Mouse (Mus musculus) embryonic facial prominence, embryonic 11.5 days (tissue): Measurements from ENCODE around the gene Tpm1. TPM values are rescaled to one million over a fixed set of nuclear protein-coding genes. Genes with fewer than 3 reads are reported as not detected.

Experiments used
- ATAC-seq: fragments of 200-750 bp; cut with Nextera tagmentation; replicated peaks from 2 replicates; pipeline ENCODE4 v1.8.0; 2017; ENCODE audit warnings: low read depth; ENCODE audit not compliant: insufficient number of reproducible peaks, low FRiP score, low TSS enrichment
- DNase-seq: peaks from one replicate; pipeline ENCODE4 v3.0.0-alpha.2; 2015; ENCODE audit warnings: low spot score
- H3K27ac ChIP-seq: fragments of 300-500 bp; sonication (generic); replicated peaks from 2 replicates; pipeline ENCODE4 v1.5.1; 2014; ENCODE audit warnings: mild to moderate bottlenecking, low read depth, low read length, control low read depth
- H3K27me3 ChIP-seq: fragments of 300-500 bp; sonication (generic); 2 replicates; pipeline ENCODE4 v1.6.1; 2014; ENCODE audit warnings: mild to moderate bottlenecking, low read length, moderate library complexity, mixed read lengths; ENCODE audit not compliant: control insufficient read depth, insufficient read depth
- H3K36me3 ChIP-seq: fragments of 300-500 bp; sonication (generic); replicated peaks from 2 replicates; pipeline ENCODE4 v1.6.1; 2014; ENCODE audit warnings: low read depth, mild to moderate bottlenecking, low read length, moderate library complexity, mixed read lengths; ENCODE audit not compliant: control insufficient read depth, insufficient read depth
- H3K4me1 ChIP-seq: fragments of 300-500 bp; sonication (generic); 2 replicates; pipeline ENCODE4 v1.6.1; 2014; ENCODE audit warnings: low read length, mixed read lengths; ENCODE audit not compliant: control insufficient read depth, insufficient read depth
- H3K4me2 ChIP-seq: fragments of 300-500 bp; sonication (generic); 2 replicates; pipeline ENCODE4 v1.6.1; 2014; ENCODE audit warnings: low read depth, mild to moderate bottlenecking, control low read depth, low read length, moderate library complexity
- H3K4me3 ChIP-seq: fragments of 300-500 bp; sonication (generic); 2 replicates; pipeline ENCODE4 v1.5.1; 2014; ENCODE audit warnings: low read depth, low read length, control low read depth
- H3K9ac ChIP-seq: fragments of 300-500 bp; sonication (generic); replicated peaks from 2 replicates; pipeline ENCODE4 v1.6.1; 2014; ENCODE audit warnings: mild to moderate bottlenecking, control low read depth, low read length
- H3K9me3 ChIP-seq: fragments of 300-500 bp; sonication (generic); replicated peaks from 2 replicates; pipeline ENCODE4 v1.6.1; 2016; ENCODE audit warnings: mild to moderate bottlenecking, low read length, inconsistent platforms, mixed read lengths; ENCODE audit not compliant: control insufficient read depth
- WGBS: fragments of 180-500 bp; shearing (Covaris S2); extraction: QIAGEN DNeasy Blood & Tissue Kit; methylation state at CpG from one replicate; pipeline ENCODE4 v1.1.7; 2014; 5-methylcytosine and 5-hydroxymethylcytosine counted together
- polyA plus RNA-seq: library from polyadenylated mRNA; unstranded; fragments of >200 nt; fragmentation: Nextera tagmentation; extraction: Ambion mirVana; gene quantifications from 2 replicates; pipeline ENCODE4 v1.2.1, GENCODE M21; 2014

Tpm1 gene
- polyA plus RNA-seq, 1 experiment from 2014 or later = 596 TPM

DNA sequence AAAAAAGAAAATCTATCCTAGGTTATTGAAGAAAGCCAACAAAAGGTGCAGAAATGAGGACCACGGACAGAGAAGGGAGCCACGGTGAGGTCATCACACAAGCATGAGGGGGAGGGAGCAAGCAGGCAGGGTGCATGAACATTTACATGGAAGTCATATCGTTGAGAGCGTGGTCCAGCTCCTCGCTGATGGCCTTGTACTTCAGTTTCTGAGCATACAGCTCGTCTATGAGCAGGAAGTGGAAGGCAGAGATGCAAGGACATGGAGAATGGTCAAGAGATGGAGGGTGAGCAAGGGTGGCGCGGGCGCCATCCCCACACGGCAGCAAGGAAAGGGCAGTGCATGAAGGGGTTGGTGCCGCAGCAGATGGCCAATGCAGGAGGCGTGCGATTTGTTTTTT lies 19.7 kb downstream of the Tpm1 start:
- peaks cover 13% of the 10 kb centered on the region for H3K36me3 ChIP-seq
- DNase-seq = no peak
- no peak overlapping the region for H3K4me2 ChIP-seq
- no peak overlapping the region for H3K27ac ChIP-seq
- no peaks in the 10 kb centered on the region for H3K27me3 ChIP-seq
- no peak overlapping the region for H3K9ac ChIP-seq
- no peaks in the 10 kb centered on the region for H3K4me1 ChIP-seq
- WGBS = 92% methylated on average over 13 of the region's 13 CpGs
- H3K9me3 ChIP-seq = no peaks in the 10 kb centered on the region
- H3K4me3 ChIP-seq = no peak overlapping the region
- ATAC-seq = no peak

DNA sequence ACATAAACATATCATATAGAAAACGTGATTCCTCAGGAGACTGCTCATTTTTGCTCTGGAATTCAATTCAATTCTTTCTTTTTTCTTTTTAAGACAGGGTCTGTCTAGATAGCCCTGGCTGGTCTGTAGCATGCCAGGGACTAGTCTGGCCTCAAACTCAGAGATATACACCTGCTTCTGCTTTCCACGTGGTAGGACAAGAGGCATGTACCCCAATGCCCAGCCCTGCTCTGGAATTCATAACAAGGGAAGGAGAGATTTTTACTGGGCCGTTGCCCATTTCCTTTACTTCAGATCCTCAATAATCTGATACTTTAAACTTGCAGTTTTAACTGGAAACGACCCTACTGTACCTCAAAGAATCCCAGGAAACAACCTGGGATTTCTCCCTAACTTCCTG lies 20.3 kb downstream of the Tpm1 start:
- Histone ChIP-seq H3K9me3 (no peaks in the 10 kb centered on the region), H3K4me1 (no peaks in the 10 kb centered on the region), H3K4me3 (no peak overlapping the region), H3K4me2 (no peak overlapping the region), H3K9ac (no peak overlapping the region), H3K27me3 (no peaks in the 10 kb centered on the region), H3K36me3 (peaks cover 7% of the 10 kb centered on the region), H3K27ac (no peak overlapping the region)
- no peak for DNase-seq
- ATAC-seq = no peak
- WGBS = 81% methylated on average over 4 of the region's 4 CpGs

DNA sequence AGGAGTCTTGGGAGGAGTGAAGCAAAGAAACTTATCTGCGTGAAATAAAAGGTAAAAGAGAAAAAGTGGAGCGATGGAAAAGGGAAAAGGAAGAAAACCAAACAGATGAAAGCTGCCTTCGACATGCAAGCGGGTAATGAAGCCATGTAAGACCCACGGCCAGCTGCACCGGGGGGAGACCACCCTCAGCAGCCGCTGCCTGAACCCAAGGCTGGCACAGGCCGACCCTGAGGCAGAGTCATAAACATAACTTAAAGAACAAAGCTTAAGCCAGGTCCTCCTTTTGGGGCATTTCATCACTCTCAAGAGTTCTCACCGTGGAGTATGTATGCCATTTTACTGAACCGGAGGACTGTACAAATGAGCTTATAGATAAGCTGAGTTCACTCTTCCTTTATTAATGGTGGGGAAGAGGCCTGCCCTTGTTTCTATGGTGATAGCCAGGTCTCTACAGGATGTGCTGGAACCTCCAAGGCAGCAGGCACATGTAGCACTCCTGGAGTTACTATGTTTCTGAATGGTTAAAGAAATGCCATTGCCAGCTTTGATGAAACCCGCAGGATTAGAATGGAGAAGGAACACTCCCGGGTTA lies 21.0 kb downstream of the Tpm1 start:
- no peak for ATAC-seq
- Histone ChIP-seq H3K9me3 (no peaks in the 10 kb centered on the region), H3K4me3 (no peak overlapping the region), H3K36me3 (peaks cover under 1% of the 10 kb centered on the region), H3K4me1 (no peaks in the 10 kb centered on the region), H3K27me3 (no peaks in the 10 kb centered on the region), H3K9ac (no peak overlapping the region), H3K27ac (no peak overlapping the region), H3K4me2 (no peak overlapping the region)
- DNase-seq = no peak
- 91% methylated on average over 12 of the region's 12 CpGs for WGBS

DNA sequence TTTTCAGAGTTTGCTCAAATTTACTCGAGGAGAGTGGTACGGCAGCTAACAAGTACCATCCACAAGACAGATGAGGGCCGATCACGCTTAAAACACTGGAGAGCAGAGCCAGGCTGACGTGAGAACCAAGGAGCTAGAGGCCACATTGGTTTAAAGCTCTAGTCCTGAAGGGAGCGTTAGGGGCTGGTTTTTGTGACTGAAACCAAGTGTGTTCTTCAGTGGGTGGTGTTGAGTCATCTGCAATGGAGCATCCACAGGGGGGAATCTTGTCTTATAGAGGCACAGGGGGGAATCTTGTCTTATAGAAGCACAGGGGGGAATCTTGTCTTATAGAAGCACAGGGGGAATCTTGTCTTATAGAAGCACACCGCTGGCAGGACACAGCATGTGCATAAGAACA lies 22.3 kb downstream of the Tpm1 start:
- ATAC-seq (no peak), DNase-seq (no peak)
- H3K27ac ChIP-seq = no peak overlapping the region
- H3K4me1 ChIP-seq = no peaks in the 10 kb centered on the region
- no peak overlapping the region for H3K4me2 ChIP-seq
- no peak overlapping the region for H3K4me3 ChIP-seq
- H3K9ac ChIP-seq = no peak overlapping the region
- no peaks in the 10 kb centered on the region; the same call in none of the 2 replicates for H3K36me3 ChIP-seq
- WGBS = 88% methylated on average over 7 of the region's 7 CpGs
- H3K9me3 ChIP-seq = no peaks in the 10 kb centered on the region
- H3K27me3 ChIP-seq = no peaks in the 10 kb centered on the region

DNA sequence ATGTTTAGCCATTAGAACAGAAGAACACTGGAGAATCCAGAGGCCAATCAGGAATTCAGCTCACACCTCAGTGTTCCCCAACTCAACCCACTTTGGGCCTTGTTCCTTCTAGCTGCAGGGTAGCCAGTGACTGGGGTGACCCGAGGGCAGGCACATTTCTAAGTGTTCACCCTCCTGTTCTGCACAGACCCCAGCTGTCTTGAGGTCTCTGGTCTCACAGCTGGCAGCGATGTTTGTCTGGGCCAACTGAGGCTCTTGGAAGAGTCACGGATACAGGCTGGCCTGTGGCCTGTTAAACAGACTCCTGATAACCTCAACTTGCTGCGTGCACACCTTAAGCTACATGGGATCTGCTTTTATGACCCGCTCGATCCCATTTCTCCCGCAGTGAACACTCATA lies 23.1 kb downstream of the Tpm1 start:
- Histone ChIP-seq H3K4me2 (no peak overlapping the region), H3K9me3 (no peaks in the 10 kb centered on the region), H3K4me1 (no peaks in the 10 kb centered on the region), H3K4me3 (no peak overlapping the region), H3K36me3 (no peaks in the 10 kb centered on the region; the same call in 1 of the 2 replicates), H3K9ac (no peak overlapping the region), H3K27me3 (no peaks in the 10 kb centered on the region), H3K27ac (no peak overlapping the region)
- no peak for DNase-seq
- ATAC-seq = no peak
- 95% methylated on average over 7 of the region's 7 CpGs for WGBS

DNA sequence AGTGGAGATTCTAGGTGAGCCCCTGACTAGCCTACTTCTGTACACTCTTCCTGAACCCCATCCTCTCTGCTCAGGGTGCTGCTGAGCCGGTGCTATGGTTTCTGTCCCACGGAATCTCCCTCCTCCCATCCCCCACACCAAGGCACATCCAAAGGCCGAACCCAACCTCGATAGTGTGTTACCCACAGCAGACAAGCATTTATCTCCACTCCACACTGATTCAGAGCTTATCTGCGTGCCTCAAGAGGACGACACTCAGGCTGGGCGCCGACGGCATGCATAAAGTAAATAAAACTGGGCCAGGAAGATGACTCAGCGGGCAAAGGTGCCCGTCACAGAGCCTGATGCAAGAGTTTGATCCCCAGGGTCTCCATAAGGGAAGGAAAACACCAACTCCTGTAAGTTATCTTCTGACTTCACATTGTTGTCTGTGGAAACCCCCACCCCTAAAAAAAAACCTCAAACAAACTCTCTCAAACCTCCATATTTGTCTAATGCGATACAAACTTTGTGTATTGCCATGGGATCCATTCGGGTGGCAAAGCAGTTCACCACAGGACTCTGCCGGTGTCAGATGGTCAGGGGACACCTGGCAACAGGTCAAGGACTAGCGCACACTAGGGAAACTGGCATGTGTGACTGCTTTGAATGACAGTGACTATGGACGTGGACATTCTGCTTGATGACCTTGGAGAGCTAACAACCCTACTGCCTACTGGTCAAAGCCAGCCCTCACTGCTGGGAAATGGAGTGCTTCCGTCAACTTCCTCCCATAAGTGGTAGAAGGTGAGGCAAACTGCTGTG lies 24.1 kb downstream of the Tpm1 start:
- WGBS = 90% methylated on average over 17 of the region's 17 CpGs

DNA sequence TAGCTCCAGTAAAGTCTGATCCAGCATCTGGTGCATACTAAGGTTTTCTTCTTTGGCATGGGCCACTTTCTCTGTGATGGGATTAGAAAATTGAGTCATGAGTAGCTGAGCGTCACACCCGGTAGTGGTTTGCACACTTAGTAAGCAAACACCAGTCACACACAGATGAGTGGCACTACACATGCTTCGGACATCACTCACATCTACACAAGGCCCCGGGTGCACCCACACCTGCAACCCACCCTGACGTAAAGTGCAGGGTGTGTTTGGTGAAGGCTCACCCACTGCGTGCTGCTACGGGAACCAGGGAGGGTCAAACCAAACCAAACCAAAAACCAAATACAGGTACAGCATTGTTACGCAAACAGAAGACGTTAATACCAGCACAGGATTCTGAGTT lies 25.8 kb downstream of the Tpm1 start:
- Histone ChIP-seq H3K9ac (no peak overlapping the region), H3K9me3 (no peaks in the 10 kb centered on the region), H3K36me3 (no peaks in the 10 kb centered on the region; the same call in 1 of the 2 replicates), H3K4me2 (no peak overlapping the region), H3K27ac (no peak overlapping the region), H3K4me3 (no peak overlapping the region), H3K27me3 (no peaks in the 10 kb centered on the region), H3K4me1 (no peaks in the 10 kb centered on the region)
- WGBS = 95% methylated on average over 9 of the region's 9 CpGs
- DNase-seq = no peak
- ATAC-seq = no peak

More for the DNA sequence above, 24.1 kb downstream of the Tpm1 start:
- H3K27me3 ChIP-seq = no peaks in the 10 kb centered on the region
- no peaks in the 10 kb centered on the region for H3K9me3 ChIP-seq
- H3K9ac ChIP-seq = no peak overlapping the region
- no peak for ATAC-seq
- no peak overlapping the region for H3K27ac ChIP-seq
- no peaks in the 10 kb centered on the region; the same call in 1 of the 2 replicates for H3K36me3 ChIP-seq
- no peak for DNase-seq
- H3K4me1 ChIP-seq = no peaks in the 10 kb centered on the region
- H3K4me2 ChIP-seq = no peak overlapping the region
- no peak overlapping the region for H3K4me3 ChIP-seq

DNA sequence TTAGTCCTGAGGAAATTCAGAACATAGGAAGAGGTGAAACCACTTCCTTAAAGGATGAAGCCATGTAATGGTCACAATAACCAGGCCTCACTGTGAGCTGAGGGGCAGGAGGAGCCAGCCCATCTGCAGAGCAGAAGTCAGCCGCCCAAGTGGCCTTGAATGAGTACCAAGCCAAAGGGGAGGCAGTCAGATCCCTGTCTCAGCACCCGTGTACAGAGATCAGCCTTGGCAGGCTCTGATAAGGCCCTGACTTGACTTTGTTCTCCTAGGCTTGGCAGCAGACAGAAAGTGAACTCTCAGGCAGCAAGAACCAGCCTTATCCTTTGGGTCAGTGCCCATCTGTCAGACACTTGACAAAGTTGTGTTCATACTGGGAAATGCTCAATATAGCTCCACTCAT lies 29.1 kb downstream of the Tpm1 start:
- 76% methylated on average over 2 of the region's 2 CpGs for WGBS

More for the DNA sequence above, 29.1 kb downstream of the Tpm1 start:
- Histone ChIP-seq H3K4me1 (no peaks in the 10 kb centered on the region), H3K4me3 (no peak overlapping the region), H3K4me2 (no peak overlapping the region), H3K9ac (no peak overlapping the region), H3K27ac (no peak overlapping the region), H3K36me3 (no peaks in the 10 kb centered on the region; the same call in 1 of the 2 replicates), H3K9me3 (no peaks in the 10 kb centered on the region), H3K27me3 (no peaks in the 10 kb centered on the region)
- no peak for ATAC-seq
- DNase-seq = no peak
